In genomic region chr2:35660953-35661374, GRCm38 (mm10) we compare ENCODE assay signal across 8 mouse cellular contexts.
DNase-seq lines count a peak whose midpoint lies in the region; ATAC-seq and TF ChIP-seq lines count a peak whose summit lies in the region.

No protein-coding gene starts in this region.

- peak overlapping the region; percentile 37 to 81; a peak in 3 of 4 replicates for H3K4me3 ChIP-seq in ES-E14 (ENCODE audit: insufficient read depth in 1 of 2, low read depth in 1 of 2, low read length in 2 of 2, poor library complexity in 1 of 2, severe bottlenecking in 1 of 2)
- peak overlapping the region; percentile 76 for H3K4me3 ChIP-seq in gastrocnemius, adult 2 months
- H3K4me3 ChIP-seq in intestine, embryonic 16.5 days (ENCODE audit: low read length): peak overlapping the region; percentile 81
- peak overlapping the region; percentile 89 for H3K4me3 ChIP-seq in limb, embryonic 13.5 days
- peak overlapping the region; percentile 80 for H3K4me3 ChIP-seq in midbrain, embryonic 14.5 days (replicated peaks; ENCODE audit: low read depth, low read length)

- no peak for TF ChIP-seq CTCF in brain, embryonic 14.5 days (IDR thresholded peaks at IDR 0.05; ENCODE audit: borderline replicate concordance, extremely low read depth, insufficient read depth, insufficient read length)
- no peak for TF ChIP-seq CTCF in gastrocnemius, adult 2 months (IDR thresholded peaks at IDR 0.05)

- peak overlapping the region; percentile 85 for H3K4me2 ChIP-seq in intestine, embryonic 16.5 days (ENCODE audit: low read depth, low read length)
- H3K4me2 ChIP-seq in limb, embryonic 13.5 days (replicated peaks): peak overlapping the region; percentile 89
- peak overlapping the region; percentile 92 for H3K4me2 ChIP-seq in midbrain, embryonic 14.5 days (ENCODE audit: low read length)

- peaks cover 7 to 25% of the 10 kb centered on the region in 2 experiments; a peak in 3 of 4 replicates for H3K4me1 ChIP-seq in ES-E14 (ENCODE audit: control insufficient read depth in 2 of 2, insufficient read depth in 2 of 2, low read length in 2 of 2, poor library complexity in 1 of 2)
- peaks cover 51% of the 10 kb centered on the region for H3K4me1 ChIP-seq in intestine, embryonic 16.5 days (ENCODE audit: control insufficient read depth, insufficient read depth, low read length)
- H3K4me1 ChIP-seq in limb, embryonic 13.5 days: peaks cover 77% of the 10 kb centered on the region
- peaks cover 29% of the 10 kb centered on the region for H3K4me1 ChIP-seq in midbrain, embryonic 14.5 days (ENCODE audit: control insufficient read depth, insufficient read depth, low read length)

- ATAC-seq in intestine, embryonic 16.5 days: peak; percentile 58
- ATAC-seq in limb, embryonic 13.5 days (ENCODE audit: low FRiP score, low read depth): peak; percentile 75
- peak; percentile 85 for ATAC-seq in midbrain, embryonic 14.5 days (ENCODE audit: low FRiP score, low TSS enrichment)

- H3K27me3 ChIP-seq in intestine, embryonic 16.5 days (replicated peaks; ENCODE audit: control insufficient read depth, insufficient read depth, low read length): no peaks in the 10 kb centered on the region
- no peaks in the 10 kb centered on the region for H3K27me3 ChIP-seq in limb, embryonic 13.5 days
- no peaks in the 10 kb centered on the region for H3K27me3 ChIP-seq in midbrain, embryonic 14.5 days (ENCODE audit: control insufficient read depth, insufficient read depth, low read length)

- H3K9ac ChIP-seq in ES-E14 (ENCODE audit: insufficient read depth, low read depth, low read length, poor library complexity, severe bottlenecking): no peak overlapping the region
- peak overlapping the region; percentile 92 for H3K9ac ChIP-seq in intestine, embryonic 16.5 days (ENCODE audit: low read depth, low read length)
- peak overlapping the region; percentile 93 for H3K9ac ChIP-seq in limb, embryonic 13.5 days
- H3K9ac ChIP-seq in midbrain, embryonic 14.5 days (replicated peaks; ENCODE audit: low read length): peak overlapping the region; percentile 96

- no peaks in the 10 kb centered on the region for H3K36me3 ChIP-seq in ES-E14 (ENCODE audit: control insufficient read depth, insufficient read depth, low read length, poor library complexity, severe bottlenecking)
- no peaks in the 10 kb centered on the region; the same call in 1 of the 2 replicates for H3K36me3 ChIP-seq in intestine, embryonic 16.5 days (ENCODE audit: control insufficient read depth, insufficient read depth, low read length)
- peaks cover 6% of the 10 kb centered on the region; the same call in 1 of the 2 replicates for H3K36me3 ChIP-seq in limb, embryonic 13.5 days
- no peaks in the 10 kb centered on the region for H3K36me3 ChIP-seq in midbrain, embryonic 14.5 days (ENCODE audit: control insufficient read depth, insufficient read depth, low read length)

- WGBS in intestine, embryonic 16.5 days: under 1% methylated on average over 34 of the region's 47 CpGs
- under 1% methylated on average over 28 of the region's 47 CpGs for WGBS in limb, embryonic 13.5 days
- 2% methylated on average over 21 of the region's 47 CpGs for WGBS in midbrain, embryonic 14.5 days

- intact Hi-C loops in gastrocnemius, adult 2 months (cut with DNase I): loop anchor here (1.0 to 5.0 kb wide), 2 partner anchors 36 to 54 kb away; no protein-coding TSS in a partner anchor

- TF ChIP-seq POLR2A in brain, embryonic 14.5 days (IDR thresholded peaks at IDR 0.05; ENCODE audit: borderline replicate concordance, extremely low read depth, insufficient read depth, insufficient read length, poor library complexity, severe bottlenecking): no peak

- DNase-seq in ES-E14 (ENCODE audit: low read depth, low spot score): peak; percentile 75
- DNase-seq in brain, embryonic 14.5 days (ENCODE audit: low read depth): peak; percentile 91
- DNase-seq in gastrocnemius, adult 2 months: peak; percentile 86
- peak; percentile 97 for DNase-seq in midbrain, embryonic 14.5 days
- DNase-seq in spleen, postnatal 36 days (ENCODE audit: low spot score in 2 of 2): peak; percentile 19 to 34
- DNase-seq in cerebellum, adult 9-11 months: no peak

- H3K9me3 ChIP-seq in ES-E14 (ENCODE audit: control insufficient read depth, insufficient read depth, low read depth, low read length): no peaks in the 10 kb centered on the region
- H3K9me3 ChIP-seq in intestine, embryonic 16.5 days (ENCODE audit: control insufficient read depth, low read length): no peaks in the 10 kb centered on the region
- H3K9me3 ChIP-seq in limb, embryonic 13.5 days: no peaks in the 10 kb centered on the region
- H3K9me3 ChIP-seq in midbrain, embryonic 14.5 days (ENCODE audit: control insufficient read depth, low read length): no peaks in the 10 kb centered on the region

- H3K27ac ChIP-seq in ES-E14 (ENCODE audit: insufficient read depth, low read depth, low read length, poor library complexity, severe bottlenecking): no peak overlapping the region
- H3K27ac ChIP-seq in gastrocnemius, adult 2 months: peak overlapping the region; percentile 53
- peak overlapping the region; percentile 81 for H3K27ac ChIP-seq in intestine, embryonic 16.5 days (ENCODE audit: low read length)
- 0 out of 2 replicates have a peak overlapping the region, but pooled peaks have one; percentile 22 for H3K27ac ChIP-seq in limb, embryonic 13.5 days
- H3K27ac ChIP-seq in midbrain, embryonic 14.5 days (replicated peaks; ENCODE audit: low read depth, low read length): peak overlapping the region; percentile 94

- in situ Hi-C loops in ES-E14 (cut with MboI; ENCODE audit: low sequenced_read_pairs in 2 of 2, unreplicated experiment in 2 of 2): no loop called here

TF ChIP-seq in ES-E14, 5 proteins besides CTCF, POLR2A, EP300 and RAD21:
- no peak for TF ChIP-seq MAFK (IDR thresholded peaks at IDR 0.05; ENCODE audit: insufficient read depth, low read depth, low read length)
- TF ChIP-seq ZC3H11A (IDR thresholded peaks at IDR 0.05; ENCODE audit: borderline replicate concordance, low read depth, low read length): no peak
- TF ChIP-seq CHD2 (IDR thresholded peaks at IDR 0.05; ENCODE audit: low read depth, low read length): no peak
